In the genomic region with DNA sequence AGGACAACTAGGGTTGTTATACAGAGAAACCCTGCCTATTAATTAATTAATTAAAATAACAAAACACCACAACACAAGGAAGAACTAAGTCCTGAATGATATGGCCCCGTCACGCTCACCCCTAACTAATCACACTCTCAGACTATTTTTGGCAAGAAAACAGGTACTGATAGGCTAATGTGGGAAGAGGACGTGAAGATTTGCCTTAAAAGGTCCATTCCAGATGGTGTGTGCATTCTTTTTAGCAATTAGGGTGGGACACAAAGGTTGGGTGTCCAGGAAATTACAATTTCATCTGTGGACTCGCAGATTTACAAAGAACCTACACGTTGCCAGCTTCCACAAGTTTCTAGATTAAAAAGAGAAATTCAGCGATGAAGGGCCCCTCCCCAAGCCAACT, we compare ENCODE assay signal across 28 mouse cellular contexts. TPM values are rescaled to one million over a fixed set of nuclear protein-coding genes. Genes with fewer than 3 reads are reported as not detected.
DNase-seq lines count a peak whose midpoint lies in the region; ATAC-seq and TF ChIP-seq lines count a peak whose summit lies in the region.
"Had no signal": no experiment of that assay in that cellular context is flagged by ENCODE, and none has a peak within 500 bp of the region (broad histone marks: within the 10 kb centered on the region; RNA-seq: fewer than 3 reads in every experiment).

No protein-coding gene starts in this region.

- peak; percentile 25 for DNase-seq in heart, embryonic 10.5 days (ENCODE audit: low spot score)
- no peak for DNase-seq in heart, adult 2 months
- DNase-seq in liver, postnatal 0 days, result no peak
- no peak for DNase-seq in liver
- no peak for DNase-seq in layer of hippocampus, postnatal 10 days (ENCODE audit: low spot score in 2 of 2)
- DNase-seq in adipocyte (ENCODE audit: low spot score), result no peak
- DNase-seq: adrenal gland, adult 2 months; adrenal gland, postnatal 14 days; B cell, adult 2 months; cerebellum, adult 11 months; cerebellum, adult 2 months; cerebellum, adult 9-11 months; cerebellum, postnatal 25 days; forebrain, postnatal 0 days; gastrocnemius, adult 2 months; gastrocnemius, postnatal 14 days; heart, adult 18-20 months; heart, postnatal 36 days had no signal

- ATAC-seq in liver, postnatal 0 days, result no peak
- ATAC-seq: forebrain, embryonic 14.5 days; forebrain, postnatal 0 days; hindbrain, embryonic 16.5 days; Patski had no signal

- no peak overlapping the region for H3K4me3 ChIP-seq in heart, embryonic 10.5 days
- H3K4me3 ChIP-seq in heart, adult 2 months, result no peak overlapping the region
- no peak overlapping the region for H3K4me3 ChIP-seq in liver, postnatal 0 days (ENCODE audit: low read depth, low read length)
- H3K4me3 ChIP-seq in ES-Bruce4 (ENCODE audit: low read depth, low read length), result peak overlapping the region; percentile 77
- H3K4me3 ChIP-seq: embryonic facial prominence, embryonic 12.5 days; embryonic facial prominence, embryonic 15.5 days; gastrocnemius, adult 2 months; hindbrain, embryonic 10.5 days; hindbrain, embryonic 13.5 days had no signal

- no peaks in the 10 kb centered on the region for H3K36me3 ChIP-seq in heart, embryonic 10.5 days
- no peaks in the 10 kb centered on the region for H3K36me3 ChIP-seq in heart, adult 2 months (ENCODE audit: control insufficient read depth, insufficient read depth, low read length)
- H3K36me3 ChIP-seq in liver, postnatal 0 days (replicated peaks; ENCODE audit: insufficient read depth, low read length), result no peaks in the 10 kb centered on the region
- peaks cover 1% of the 10 kb centered on the region; the same call in 1 of the 2 replicates for H3K36me3 ChIP-seq in ES-Bruce4 (ENCODE audit: control insufficient read depth, insufficient read depth, low read length, poor library complexity, severe bottlenecking)
- H3K36me3 ChIP-seq: embryonic facial prominence, embryonic 12.5 days; embryonic facial prominence, embryonic 15.5 days; hindbrain, embryonic 10.5 days; hindbrain, embryonic 13.5 days had no signal

- H3K4me2 ChIP-seq in liver, postnatal 0 days (ENCODE audit: low read depth, low read length), result no peak overlapping the region
- H3K4me2 ChIP-seq: embryonic facial prominence, embryonic 12.5 days; embryonic facial prominence, embryonic 15.5 days; heart, embryonic 11.5 days; hindbrain, embryonic 13.5 days had no signal

- TF ChIP-seq POLR2A in heart, adult 2 months (IDR thresholded peaks at IDR 0.05; ENCODE audit: insufficient read depth, low read depth, low read length), result no peak
- TF ChIP-seq POLR2A in ES-Bruce4 (IDR thresholded peaks at IDR 0.05; ENCODE audit: insufficient read depth, low read length), result no peak

- peaks cover 11% of the 10 kb centered on the region for H3K4me1 ChIP-seq in heart, embryonic 10.5 days
- peaks cover 3% of the 10 kb centered on the region; the same call in 1 of the 2 replicates for H3K4me1 ChIP-seq in heart, adult 2 months (ENCODE audit: control insufficient read depth, insufficient read depth, low read length)
- H3K4me1 ChIP-seq in liver, postnatal 0 days (ENCODE audit: insufficient read depth), result peaks cover 23% of the 10 kb centered on the region
- peaks cover 3% of the 10 kb centered on the region for H3K4me1 ChIP-seq in ES-Bruce4 (ENCODE audit: control insufficient read depth, insufficient read depth, low read length)
- H3K4me1 ChIP-seq: hindbrain, embryonic 13.5 days had no signal

- no peaks in the 10 kb centered on the region for H3K9me3 ChIP-seq in heart, embryonic 10.5 days
- H3K9me3 ChIP-seq in liver, postnatal 0 days (ENCODE audit: low read length), result no peaks in the 10 kb centered on the region
- H3K9me3 ChIP-seq in ES-Bruce4 (replicated peaks; ENCODE audit: control insufficient read depth, insufficient read depth, low read length, poor library complexity, severe bottlenecking), result no peaks in the 10 kb centered on the region
- H3K9me3 ChIP-seq: embryonic facial prominence, embryonic 12.5 days; embryonic facial prominence, embryonic 15.5 days; hindbrain, embryonic 10.5 days; hindbrain, embryonic 13.5 days had no signal

- H3K79me2 ChIP-seq in heart, adult 2 months (replicated peaks; ENCODE audit: control insufficient read depth, insufficient read depth, low read length), result no peaks in the 10 kb centered on the region

- TF ChIP-seq EP300 in heart, adult 2 months (IDR thresholded peaks at IDR 0.05; ENCODE audit: insufficient read depth, low read depth, low read length), result no peak
- TF ChIP-seq EP300 in liver, postnatal 0 days (IDR thresholded peaks at IDR 0.05; ENCODE audit: low read depth), result no peak
- no peak for TF ChIP-seq EP300 in ES-Bruce4 (IDR thresholded peaks at IDR 0.05; ENCODE audit: insufficient read depth, low read depth, low read length)

- no peak for TF ChIP-seq CTCF in heart, adult 2 months (IDR thresholded peaks at IDR 0.05)
- TF ChIP-seq CTCF in liver, postnatal 0 days (IDR thresholded peaks at IDR 0.05; ENCODE audit: low read depth), result no peak
- no peak for TF ChIP-seq CTCF in ES-Bruce4 (IDR thresholded peaks at IDR 0.05; ENCODE audit: low read depth, low read length)

- intact Hi-C loops in heart, adult 2 months (cut with DNase I), result no loop called here

- no peak overlapping the region for H3K27ac ChIP-seq in heart, embryonic 10.5 days
- no peak overlapping the region for H3K27ac ChIP-seq in heart, adult 2 months
- H3K27ac ChIP-seq in liver, postnatal 0 days (ENCODE audit: low read depth), result 0 out of 2 replicates have a peak overlapping the region, but pooled peaks have one; percentile 80
- H3K27ac ChIP-seq in ES-Bruce4 (ENCODE audit: insufficient read depth, low read length), result peak overlapping the region; percentile 94
- H3K27ac ChIP-seq: embryonic facial prominence, embryonic 12.5 days; embryonic facial prominence, embryonic 15.5 days; gastrocnemius, adult 2 months; hindbrain, embryonic 10.5 days; hindbrain, embryonic 13.5 days had no signal

- 67% methylated on average over 6 of the region's 6 CpGs for WGBS in heart, embryonic 10.5 days
- 47% methylated on average over 6 of the region's 6 CpGs for WGBS in heart, adult 2 months
- 67% methylated on average over 6 of the region's 6 CpGs for WGBS in liver, postnatal 0 days (ENCODE audit: insufficient replicate concordance)

- no peaks in the 10 kb centered on the region for H3K27me3 ChIP-seq in heart, embryonic 10.5 days (ENCODE audit: insufficient read depth, poor library complexity, severe bottlenecking)
- H3K27me3 ChIP-seq in heart, adult 2 months (ENCODE audit: control insufficient read depth, insufficient read depth, low read length), result no peaks in the 10 kb centered on the region
- no peaks in the 10 kb centered on the region for H3K27me3 ChIP-seq in liver, postnatal 0 days (ENCODE audit: insufficient read depth, low read length)
- no peaks in the 10 kb centered on the region for H3K27me3 ChIP-seq in ES-Bruce4 (ENCODE audit: control insufficient read depth, insufficient read depth, low read length, poor library complexity, severe bottlenecking)
- H3K27me3 ChIP-seq: CH12.LX; embryonic facial prominence, embryonic 12.5 days; embryonic facial prominence, embryonic 15.5 days; hindbrain, embryonic 13.5 days; Patski had no signal

- H3K9ac ChIP-seq in heart, adult 2 months (ENCODE audit: low read depth, low read length), result no peak overlapping the region
- no peak overlapping the region for H3K9ac ChIP-seq in liver, postnatal 0 days (replicated peaks)
- H3K9ac ChIP-seq in ES-Bruce4 (ENCODE audit: low read depth, poor library complexity, severe bottlenecking), result peak overlapping the region; percentile 78
- H3K9ac ChIP-seq: embryonic facial prominence, embryonic 12.5 days; embryonic facial prominence, embryonic 15.5 days; forebrain, postnatal 0 days; hindbrain, embryonic 13.5 days had no signal

RNA-seq across cellular contexts. Expression of a gene that starts 27.0 kb away (rescaled TPM):
- 188 and 209 TPM in 2 replicates for polyA plus RNA-seq in heart, embryonic 10.5 days (2016; fragmentation: Nextera tagmentation; extraction: Ambion mirVana)
- 100 to 1,000 TPM; 177 to 180 TPM for total RNA-seq in heart, adult 2 months (2021)
- polyA plus RNA-seq in heart, adult 2 months (2012; rRNA removed), result 18.5 and 44.9 TPM in 2 replicates
- polyA plus RNA-seq in liver, postnatal 0 days (2015; fragmentation: Nextera tagmentation; extraction: Ambion mirVana), result 86.9 and 90.7 TPM in 2 replicates
- polyA plus RNA-seq in ES-Bruce4 (2011; ENCODE audit: insufficient read depth, insufficient read length, low read depth, missing spikeins), result 775 and 839 TPM in 2 replicates
- 100 to 1,000 TPM; 380 to 423 TPM for total RNA-seq in layer of hippocampus, postnatal 10 days (2021)

Comparison
In these comparisons a context has a peak if more than half of its experiments do, and no peak if none do; other contexts are left out.
1. H3K27ac ChIP-seq: peak in liver, postnatal 0 days (single experiment) and ES-Bruce4 (single experiment); none in heart, embryonic 10.5 days (single experiment) and heart, adult 2 months (single experiment).